Mouse (Mus musculus) cerebellum, postnatal 25 days (tissue): ENCODE measurements around the gene Rxfp3.
A peak's percentile ranks its signal among the peaks of the same experiment; 100 is the strongest.

Source experiments
- DNase-seq, 2 experiments: peaks; one replicate each; pipeline ENCODE4 v3.0.0; 2021; ENCODE audit warnings: mixed read lengths in 2 of 2

The Rxfp3 gene

GRCm38 (mm10) chr15:11037711-11038110, at the start of gene Rxfp3:
Gene Rxfp3 (minus strand): TSS chr15:11037991.
- DNase-seq, result peak in 1 of 2 experiments; percentile 5

- no peak for DNase-seq
Observed at GRCm38 (mm10) chr15:11084993-11085365, 47.2 kb upstream of the Rxfp3 start.

DNA sequence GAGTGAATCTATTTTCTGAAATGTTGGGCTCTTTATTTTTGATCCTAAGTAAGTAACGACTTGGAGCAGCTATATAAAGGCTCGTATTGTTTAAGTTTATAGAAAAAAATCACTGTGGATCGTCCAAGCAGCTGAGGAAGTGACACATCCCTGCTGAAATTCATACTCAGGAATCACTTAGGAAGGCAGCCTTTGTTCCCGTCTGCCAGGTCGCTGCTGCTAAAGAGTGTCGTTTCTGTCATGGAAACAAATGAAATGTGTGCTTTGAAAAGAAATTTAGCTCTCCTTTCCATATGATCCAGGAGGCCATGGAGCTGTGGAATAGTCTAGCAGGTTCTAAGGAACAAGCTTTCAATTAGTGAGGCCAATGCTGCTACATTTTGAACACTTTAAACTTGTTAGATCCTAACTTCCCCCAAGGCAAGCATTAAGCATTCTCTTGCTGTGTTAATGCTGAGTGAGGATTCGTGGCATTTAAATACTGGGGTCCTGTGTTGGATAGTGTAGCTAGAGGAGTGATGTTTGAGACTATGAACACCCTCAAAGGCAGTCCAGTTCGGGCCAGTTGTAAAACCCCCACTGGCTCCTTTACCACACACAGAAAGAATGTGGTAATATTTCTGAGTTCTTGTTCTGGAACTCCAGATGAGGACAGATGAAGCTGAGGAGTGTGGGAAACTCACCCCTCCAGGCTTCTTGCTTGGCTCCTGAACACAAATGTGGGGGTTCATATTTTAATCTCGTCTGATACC, 46.6 kb upstream of the Rxfp3 start:
- no peak for DNase-seq

DNA sequence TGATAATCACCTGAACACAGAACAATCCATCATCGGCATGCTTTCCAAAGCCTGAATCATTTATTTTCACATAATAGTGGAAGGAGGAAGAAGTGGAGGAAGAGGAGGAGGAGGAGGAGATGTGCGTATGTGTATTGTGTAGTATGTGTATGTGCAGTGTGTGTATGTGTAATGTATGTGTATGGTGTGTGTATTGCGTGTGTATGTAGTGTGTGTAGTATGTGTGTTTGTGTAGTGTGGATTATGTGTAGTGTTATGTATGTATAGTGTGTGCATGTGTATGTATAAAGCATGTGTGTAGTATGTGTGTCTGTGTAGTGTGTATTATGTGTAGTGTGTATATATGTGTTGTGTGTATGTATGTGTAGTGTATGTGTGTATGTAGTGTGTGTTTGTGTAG, 45.9 kb upstream of the Rxfp3 start:
- no peak for DNase-seq

DNA sequence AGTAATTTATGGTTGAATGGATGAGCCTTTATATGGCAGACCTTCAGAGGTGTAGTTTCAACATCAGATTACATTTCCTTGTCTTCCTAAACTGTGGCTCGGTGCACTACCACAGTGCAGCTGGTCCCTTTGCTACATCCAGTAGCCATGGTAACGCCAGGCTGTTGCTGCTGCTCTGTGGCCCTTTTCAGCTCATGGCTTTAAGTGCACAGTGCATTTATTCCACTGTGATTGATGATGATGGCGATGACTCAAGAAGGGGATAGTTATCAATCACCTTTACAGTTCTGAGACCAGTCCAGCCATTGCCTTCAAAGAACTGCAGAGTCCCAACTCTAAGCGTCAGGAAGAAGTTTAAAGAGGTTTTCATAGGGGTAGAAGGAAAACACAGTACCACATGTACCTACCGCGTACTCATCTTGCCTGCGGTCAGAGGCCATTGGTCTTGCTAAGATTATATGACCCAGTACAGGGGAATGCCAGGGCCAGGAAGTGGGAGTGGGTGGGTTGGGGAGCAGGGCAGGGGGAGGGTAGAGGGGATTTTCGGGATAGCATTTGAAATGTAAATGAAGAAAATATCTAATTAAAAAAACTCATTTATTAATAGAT, 45.3 kb upstream of the Rxfp3 start:
- no peak for DNase-seq

- no peak for DNase-seq
Observed at GRCm38 (mm10) chr15:11075726-11076361, 38.1 kb upstream of the Rxfp3 start.

DNA sequence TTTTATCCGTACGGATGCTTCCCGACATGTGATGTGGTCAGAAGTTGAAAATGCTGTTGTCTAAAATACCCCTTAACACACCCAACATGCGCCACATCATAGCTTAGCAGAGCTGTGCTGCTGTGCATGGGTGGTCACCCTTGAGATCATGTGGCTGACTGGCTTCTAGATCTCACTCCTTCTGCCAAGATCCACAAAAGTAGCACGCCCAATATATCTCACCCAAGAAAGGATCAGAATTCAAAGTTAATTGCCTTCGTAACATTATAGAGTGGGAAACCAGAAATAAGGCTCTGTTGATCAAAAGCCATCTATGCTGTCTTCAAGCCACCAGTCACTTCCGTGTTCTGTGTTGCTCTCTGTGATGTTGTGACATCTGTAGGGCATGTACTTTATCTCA, 30.1 kb upstream of the Rxfp3 start:
- DNase-seq, result no peak

- no peak for DNase-seq
Observed at GRCm38 (mm10) chr15:11066299-11066698, 28.5 kb upstream of the Rxfp3 start.

- no peak for DNase-seq
Observed at GRCm38 (mm10) chr15:11065528-11066171, 27.9 kb upstream of the Rxfp3 start.

DNA sequence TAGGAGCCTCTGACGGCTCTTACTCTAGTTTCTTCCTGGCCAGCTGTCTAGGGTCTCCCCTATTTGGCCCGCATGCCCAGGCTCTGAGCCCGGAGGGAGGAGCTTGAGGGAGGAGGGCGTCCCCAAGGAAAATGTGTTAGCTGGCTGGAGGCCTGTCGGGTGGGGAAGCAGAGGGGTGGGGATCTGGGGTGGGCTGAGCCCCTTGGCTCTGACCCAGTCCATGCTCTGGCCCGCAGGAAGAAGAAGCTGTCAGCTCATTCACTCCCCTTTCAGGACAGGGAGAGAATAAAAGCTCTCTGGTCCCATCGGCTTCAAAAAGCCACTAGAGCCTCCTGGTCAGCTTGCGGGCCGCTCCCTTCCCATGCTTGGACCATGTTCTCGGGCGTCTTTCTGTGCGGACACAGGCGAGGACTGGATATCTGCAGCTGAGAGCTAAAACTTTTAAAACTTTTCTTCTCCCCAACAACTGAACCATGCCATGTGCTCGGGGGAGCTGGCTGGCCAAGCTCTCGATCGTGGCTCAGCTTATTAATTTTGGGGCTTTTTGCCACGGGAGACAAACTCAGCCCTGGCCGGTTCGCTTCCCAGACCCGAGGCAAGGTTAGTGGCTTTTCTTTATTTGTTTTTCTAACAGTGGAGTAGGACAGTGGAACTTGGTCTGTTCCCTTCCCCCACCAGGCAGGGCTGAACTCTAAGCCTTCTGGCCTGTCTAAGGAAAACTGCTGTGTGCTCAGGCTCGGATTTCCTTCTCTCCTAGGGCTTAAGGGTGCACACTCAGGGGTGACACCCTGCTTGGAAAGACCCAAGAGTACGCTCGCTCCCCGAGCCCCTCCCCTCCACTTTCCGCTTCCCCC, 27.0 kb upstream of the Rxfp3 start, which contains the start of gene Adamts12:
Gene Adamts12 (plus strand): TSS at position 233 of the 854 bp plus-strand sequence.
- peak; percentile 9 to 13 for DNase-seq

DNA sequence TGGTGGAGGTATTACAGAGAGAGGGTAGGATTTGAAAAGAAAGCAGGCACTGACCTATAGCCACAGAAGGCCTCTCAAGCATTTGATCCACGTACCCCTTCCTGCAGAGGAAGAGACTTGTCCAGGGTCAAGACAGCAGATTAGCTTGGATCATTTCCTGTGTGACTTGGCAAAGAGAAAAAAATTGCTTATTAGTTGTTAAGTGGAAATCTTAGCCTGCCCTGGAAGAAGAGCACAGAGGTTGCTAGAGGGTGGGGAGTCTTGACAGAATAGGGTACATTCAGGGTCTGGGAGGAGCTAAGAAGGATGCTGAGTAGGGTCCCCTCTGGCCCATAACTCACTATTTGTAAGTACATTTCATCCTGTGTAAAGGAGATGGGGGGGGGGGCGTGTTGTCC, 26.4 kb upstream of the Rxfp3 start:
- no peak for DNase-seq

DNA sequence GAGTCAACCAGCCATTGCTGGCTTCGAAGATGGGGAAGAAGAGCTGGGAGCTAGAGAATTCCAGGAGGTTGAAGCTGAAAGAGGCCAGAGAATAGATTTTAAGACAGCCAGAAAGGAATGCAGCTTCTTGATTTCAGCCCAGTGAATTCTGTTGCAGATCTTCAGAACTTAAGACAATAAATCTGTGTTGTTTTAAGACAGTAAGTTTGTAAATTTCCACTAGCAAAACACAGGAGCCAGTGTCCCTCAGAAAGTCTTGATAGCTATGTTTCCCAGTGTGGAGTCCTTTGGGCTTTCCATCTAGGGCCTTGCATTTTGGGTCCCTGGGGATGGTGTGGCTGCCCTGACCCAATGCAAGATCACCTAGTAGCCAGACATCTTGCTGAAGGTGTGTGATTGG, 25.1 kb upstream of the Rxfp3 start:
- no peak for DNase-seq

DNA sequence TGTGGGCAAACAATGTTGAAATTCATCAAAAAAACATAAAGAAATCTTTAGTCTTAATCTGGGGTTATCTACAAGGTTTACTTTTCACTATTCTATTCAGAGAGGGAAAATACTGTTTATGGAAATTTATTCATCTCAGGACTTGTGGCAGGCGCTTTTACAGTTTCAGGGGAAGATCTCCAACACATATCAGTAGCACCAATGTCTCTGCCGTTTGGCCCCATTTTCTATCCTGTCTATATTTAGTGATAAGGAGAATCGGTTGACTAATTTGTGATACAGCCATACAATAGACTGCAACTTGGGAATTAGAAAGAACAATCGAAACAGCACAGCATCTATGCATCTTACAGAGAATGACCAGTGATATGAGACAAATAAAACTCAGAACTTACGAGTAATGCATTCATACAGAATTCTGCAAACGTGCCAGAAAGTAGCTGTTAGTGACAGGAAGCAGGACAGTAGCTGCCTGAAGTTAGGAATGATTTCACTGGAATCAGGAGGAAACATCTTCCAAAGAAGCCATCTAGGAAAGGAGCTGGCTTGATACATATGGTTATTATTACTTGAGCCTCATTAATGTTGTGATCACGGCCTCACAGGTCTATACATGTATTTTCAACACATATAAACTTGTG, 16.8 kb upstream of the Rxfp3 start:
- no peak for DNase-seq

DNA sequence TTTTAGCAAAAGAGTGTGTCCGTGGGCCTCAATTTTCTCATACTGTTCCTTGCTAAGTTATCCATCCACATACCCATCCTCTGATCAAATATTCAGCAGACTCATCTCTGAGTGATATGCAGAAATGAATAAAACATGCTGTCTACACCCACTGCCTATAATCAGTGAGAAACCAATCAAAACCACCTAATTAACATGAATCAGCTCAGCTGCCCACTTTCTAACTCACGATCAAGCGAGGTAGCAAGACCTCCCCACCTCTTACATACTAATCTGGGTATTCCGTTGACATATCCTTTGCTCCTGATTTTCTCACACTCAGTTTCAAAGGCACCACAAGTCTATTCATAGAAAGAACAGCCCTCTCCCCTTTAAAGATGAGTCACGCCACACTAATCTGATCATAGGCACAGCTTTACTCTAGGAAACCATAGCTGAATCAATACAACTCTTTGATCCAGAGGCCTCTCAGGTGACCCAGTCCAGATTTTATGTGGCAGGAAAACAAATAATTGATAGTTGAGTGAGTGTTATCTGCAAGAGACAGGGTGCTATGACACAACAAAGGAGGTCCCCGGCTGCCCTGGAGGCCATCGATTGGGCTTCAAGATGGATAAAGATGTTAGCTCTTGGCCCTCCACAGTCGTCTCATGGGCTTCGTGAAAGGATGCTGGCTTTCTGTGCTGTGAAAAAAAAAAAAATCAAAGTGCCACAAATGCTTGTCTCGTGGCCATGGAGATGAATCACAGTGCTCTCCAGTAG, 16.1 kb upstream of the Rxfp3 start:
- no peak for DNase-seq

DNA sequence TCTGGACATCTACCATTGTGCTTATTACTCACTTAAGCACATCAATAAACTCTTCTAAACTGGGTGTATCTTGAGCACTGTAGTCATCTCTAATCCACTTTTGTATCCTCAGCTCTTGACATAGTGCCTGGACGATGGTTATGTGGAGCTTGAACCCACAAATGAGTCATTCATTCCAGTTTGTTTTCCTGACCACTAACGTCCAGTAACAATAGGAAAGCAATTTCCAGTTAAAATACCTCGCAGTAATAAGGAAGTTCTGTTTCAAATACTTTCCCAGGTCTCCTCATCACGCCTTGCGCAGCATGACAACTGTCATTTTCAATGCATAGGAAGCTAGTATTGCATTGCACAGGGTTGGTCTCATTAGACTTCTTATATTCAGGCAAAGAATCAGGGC, 5.0 kb upstream of the Rxfp3 start:
- no peak for DNase-seq

DNA sequence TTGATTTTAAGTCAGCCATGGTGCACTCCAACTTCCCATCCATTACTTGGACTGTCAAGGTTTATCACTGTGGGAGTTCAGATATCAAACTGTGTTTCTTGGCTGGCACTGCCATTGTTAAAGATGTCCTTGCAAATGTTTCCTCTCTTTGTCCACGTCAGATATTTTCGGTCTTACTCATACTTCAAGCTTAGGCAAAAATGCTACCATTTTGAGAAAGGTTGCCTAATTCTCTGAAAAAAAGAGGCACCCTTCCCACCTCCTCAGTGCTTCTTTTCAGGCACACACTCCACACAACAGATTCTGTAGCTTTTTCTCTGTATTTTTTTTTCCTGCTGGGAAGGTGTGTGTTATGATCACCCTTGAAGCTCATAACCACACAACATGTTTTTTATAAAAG, 3.4 kb upstream of the Rxfp3 start:
- no peak for DNase-seq

DNA sequence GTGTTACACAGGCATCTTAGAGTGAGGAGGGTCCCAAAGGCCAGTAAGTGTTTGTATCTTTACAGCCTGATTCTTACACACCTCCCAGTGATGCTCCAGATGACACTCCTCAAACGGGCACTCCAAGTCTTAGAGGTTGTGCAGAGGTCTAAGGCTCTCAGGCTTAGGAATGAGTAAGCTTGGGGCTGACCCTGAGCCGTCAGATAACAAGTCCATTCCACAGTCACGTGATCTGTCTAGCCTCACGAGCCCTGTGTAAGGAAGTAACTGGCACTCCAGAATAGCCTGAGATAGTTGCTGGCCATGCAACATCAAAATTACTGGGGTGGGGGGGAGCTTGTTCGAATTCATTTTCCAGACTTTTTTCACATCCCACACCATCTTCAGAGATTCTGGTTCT, 2.3 kb upstream of the Rxfp3 start:
- DNase-seq, result no peak

GRCm38 (mm10) chr15:11038476-11038875, 685 bp upstream of the Rxfp3 start:
- DNase-seq, result peak; percentile 41 to 60

DNA sequence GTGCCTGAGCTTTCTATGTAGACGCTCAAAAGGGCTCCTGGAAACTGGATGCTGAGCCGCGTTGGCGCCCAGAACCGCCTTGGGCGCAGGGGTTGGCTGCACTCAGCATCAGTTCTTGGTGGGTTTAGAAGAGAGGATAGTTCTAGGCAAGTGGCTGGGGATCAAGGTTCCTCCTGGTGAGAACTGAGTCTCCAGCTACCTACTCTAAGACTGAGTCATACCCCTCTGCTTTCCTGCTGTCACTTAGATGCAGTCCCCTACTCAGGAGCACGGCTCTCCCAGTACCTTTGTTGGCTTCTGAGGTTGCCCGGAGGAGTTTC, 455 bp downstream of the Rxfp3 start:
- peak in 1 of 2 experiments; percentile 13 for DNase-seq

- DNase-seq, result peak; percentile 15 to 19
Observed at GRCm38 (mm10) chr15:11036535-11037375, 1.0 kb downstream of the Rxfp3 start.
